In the genomic region with DNA sequence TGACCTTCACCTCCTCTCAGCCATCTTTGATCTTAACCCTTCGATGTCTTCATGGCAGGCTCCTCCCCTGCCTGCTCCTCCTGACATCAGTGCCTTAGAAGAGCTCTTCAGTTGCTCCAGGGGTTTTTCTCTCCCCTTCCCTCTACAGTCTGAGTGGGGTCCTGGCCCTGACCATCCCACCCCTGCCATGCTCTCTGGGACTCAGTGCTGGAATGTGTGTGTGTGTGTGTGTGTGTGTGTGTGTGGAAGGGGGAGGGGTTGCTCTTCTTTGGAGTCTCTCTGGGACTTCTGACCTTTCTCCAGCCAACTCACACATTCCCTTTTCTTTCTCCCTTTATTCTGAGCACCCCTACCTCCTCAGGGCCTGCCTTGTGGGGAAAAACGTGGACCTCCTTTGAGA, we compare ENCODE assay signal across 27 mouse cellular contexts.
DNase-seq lines count a peak whose midpoint lies in the region; ATAC-seq and TF ChIP-seq lines count a peak whose summit lies in the region.
"Had no signal": no experiment of that assay in that cellular context is flagged by ENCODE, and none has a peak within 500 bp of the region (broad histone marks: within the 10 kb centered on the region; RNA-seq: fewer than 3 reads in every experiment).

No protein-coding gene starts in this region.

- no peak overlapping the region for H3K4me2 ChIP-seq in hindbrain, embryonic 11.5 days (replicated peaks; ENCODE audit: low read depth, low read length)
- H3K4me2 ChIP-seq: forebrain, embryonic 13.5 days; hindbrain, embryonic 13.5 days; liver, embryonic 13.5 days; midbrain, embryonic 11.5 days; neural tube, embryonic 12.5 days had no signal

- H3K27ac ChIP-seq in gastrocnemius, adult 2 months = peak overlapping the region; percentile 91
- H3K27ac ChIP-seq in hindbrain, embryonic 10.5 days = peak overlapping the region; percentile 66
- H3K27ac ChIP-seq in hindbrain, embryonic 11.5 days (ENCODE audit: low read depth, low read length) = no peak overlapping the region
- 0 out of 2 replicates have a peak overlapping the region, but pooled peaks have one; percentile 36 for H3K27ac ChIP-seq in embryonic facial prominence, embryonic 10.5 days (replicated peaks)
- H3K27ac ChIP-seq: forebrain, embryonic 13.5 days; neural tube, embryonic 12.5 days had no signal

- no peak overlapping the region for H3K4me3 ChIP-seq in gastrocnemius, adult 2 months
- H3K4me3 ChIP-seq in hindbrain, embryonic 10.5 days = no peak overlapping the region
- H3K4me3 ChIP-seq in hindbrain, embryonic 11.5 days (ENCODE audit: low read depth, low read length) = no peak overlapping the region
- H3K4me3 ChIP-seq in embryonic facial prominence, embryonic 10.5 days = no peak overlapping the region
- H3K4me3 ChIP-seq: erythroblast, embryonic 14.5 days; forebrain, embryonic 13.5 days; hindbrain, embryonic 13.5 days; left cerebral cortex, adult 2 months; liver, embryonic 13.5 days; myocyte; neural tube, embryonic 12.5 days had no signal

- WGBS in hindbrain, embryonic 10.5 days = 18% methylated on average over 2 of the region's 2 CpGs
- WGBS in hindbrain, embryonic 11.5 days = 10% methylated on average over 2 of the region's 2 CpGs
- 7% methylated on average over 2 of the region's 2 CpGs for WGBS in embryonic facial prominence, embryonic 10.5 days

- intact Hi-C loops in gastrocnemius, adult 2 months (cut with DNase I) = loop anchor here (2.0 kb wide), 1 partner anchor 14 kb away; no protein-coding TSS in a partner anchor

- no peak for ATAC-seq in hindbrain, embryonic 11.5 days (ENCODE audit: low FRiP score)
- ATAC-seq: CD4-positive, CD25-positive, alpha-beta regulatory T cell, adult 4 months; forebrain, embryonic 13.5 days; intestine, embryonic 16.5 days had no signal

- H3K4me1 ChIP-seq in hindbrain, embryonic 10.5 days (replicated peaks) = peaks cover 66% of the 10 kb centered on the region
- 0 out of 2 replicates have a peak, but pooled peaks cover 2% of the 10 kb centered on the region for H3K4me1 ChIP-seq in hindbrain, embryonic 11.5 days (replicated peaks; ENCODE audit: control insufficient read depth, insufficient read depth, low read length)
- peaks cover 78% of the 10 kb centered on the region for H3K4me1 ChIP-seq in embryonic facial prominence, embryonic 10.5 days

- no peak overlapping the region for H3K9ac ChIP-seq in hindbrain, embryonic 11.5 days (ENCODE audit: low read depth, low read length)
- H3K9ac ChIP-seq: forebrain, embryonic 13.5 days; liver, embryonic 13.5 days; neural tube, embryonic 12.5 days had no signal

- no peak for TF ChIP-seq CTCF in gastrocnemius, adult 2 months (IDR thresholded peaks at IDR 0.05)

- no peaks in the 10 kb centered on the region for H3K36me3 ChIP-seq in hindbrain, embryonic 10.5 days
- no peaks in the 10 kb centered on the region for H3K36me3 ChIP-seq in hindbrain, embryonic 11.5 days (ENCODE audit: control insufficient read depth, insufficient read depth, low read length)
- no peaks in the 10 kb centered on the region for H3K36me3 ChIP-seq in embryonic facial prominence, embryonic 10.5 days (replicated peaks)
- H3K36me3 ChIP-seq: hindbrain, embryonic 13.5 days; neural tube, embryonic 12.5 days had no signal

- no peaks in the 10 kb centered on the region for H3K9me3 ChIP-seq in hindbrain, embryonic 10.5 days
- no peaks in the 10 kb centered on the region for H3K9me3 ChIP-seq in hindbrain, embryonic 11.5 days (ENCODE audit: control insufficient read depth, low read length)
- H3K9me3 ChIP-seq in embryonic facial prominence, embryonic 10.5 days = no peaks in the 10 kb centered on the region
- H3K9me3 ChIP-seq: forebrain, embryonic 13.5 days; hindbrain, embryonic 13.5 days; liver, embryonic 13.5 days; neural tube, embryonic 12.5 days had no signal

- 0 out of 2 replicates have a peak, but pooled peaks cover 4% of the 10 kb centered on the region for H3K27me3 ChIP-seq in hindbrain, embryonic 10.5 days (ENCODE audit: insufficient read depth, poor library complexity, severe bottlenecking)
- no peaks in the 10 kb centered on the region for H3K27me3 ChIP-seq in hindbrain, embryonic 11.5 days (ENCODE audit: control insufficient read depth, insufficient read depth, low read length)
- peaks cover 3% of the 10 kb centered on the region; the same call in 1 of the 2 replicates for H3K27me3 ChIP-seq in embryonic facial prominence, embryonic 10.5 days (replicated peaks; ENCODE audit: low read depth, poor library complexity, severe bottlenecking)
- H3K27me3 ChIP-seq: forebrain, embryonic 13.5 days; hindbrain, embryonic 13.5 days; liver, embryonic 13.5 days; neural tube, embryonic 12.5 days had no signal

- DNase-seq in gastrocnemius, adult 2 months = no peak
- no peak for DNase-seq in gastrocnemius, postnatal 10 days
- no peak for DNase-seq in hindbrain, embryonic 10.5 days (ENCODE audit: low spot score)
- DNase-seq in hindbrain, embryonic 11.5 days (ENCODE audit: low spot score) = no peak
- DNase-seq in ES-CJ7 (ENCODE audit: low read depth, low spot score) = peak; percentile 26
- no peak for DNase-seq in embryonic facial prominence, embryonic 10.5 days (ENCODE audit: low spot score)
- DNase-seq in lung, postnatal 4 days = no peak
- DNase-seq: cerebellum, adult 11 months; cerebellum, adult 9-10 months; cerebellum, postnatal 36 days; kidney, adult 8-10 months; kidney, postnatal 14 days; liver, embryonic 13.5 days; lung, adult 2 months; lung, postnatal 10 days; right cerebral cortex, postnatal 4 days; thymus, adult 18-20 months; thymus, postnatal 25 days had no signal
